Mouse (Mus musculus) C2C12 (cell line): ENCODE data around the gene Clba1. TPM values are rescaled to one million over a fixed set of nuclear protein-coding genes. Genes with fewer than 3 reads are reported as not detected.

Experiments used
- H3K27me3 ChIP-seq: one replicate; pipeline ENCODE4 v1.6.1; 2011; ENCODE audit not compliant: control insufficient read depth, insufficient read depth, insufficient read length
- H3K36me3 ChIP-seq: one replicate; pipeline ENCODE4 v1.6.1; 2011; ENCODE audit not compliant: control insufficient read depth, insufficient read depth
- H3K4me3 ChIP-seq: one replicate; pipeline ENCODE4 v1.5.1; 2011; ENCODE audit warnings: mild to moderate bottlenecking, control low read depth; ENCODE audit not compliant: poor library complexity, insufficient read depth, severe bottlenecking
- H3K79me2 ChIP-seq: one replicate; pipeline ENCODE4 v1.6.1; 2011; ENCODE audit not compliant: control insufficient read depth, insufficient read depth
- H3K79me3 ChIP-seq: one replicate; pipeline ENCODE4 v1.6.1; 2011; ENCODE audit warnings: low read depth, control low read depth
- H3ac ChIP-seq: one replicate; pipeline ENCODE3; 2011; ENCODE audit warnings: low read depth; ENCODE audit not compliant: control insufficient read depth, insufficient read length
- CEBPB ChIP-seq: IDR thresholded peaks from one replicate; pipeline ENCODE4 v1.6.1; 2011; ENCODE audit warnings: low read depth, mild to moderate bottlenecking, control low read depth, moderate library complexity
- CTCF ChIP-seq: IDR thresholded peaks from one replicate; pipeline ENCODE4 v1.5.1; 2011; ENCODE audit not compliant: control insufficient read depth, insufficient read depth, insufficient read length
- FOSL1 ChIP-seq: IDR thresholded peaks from one replicate; pipeline ENCODE4 v1.8.0; 2011; ENCODE audit warnings: mild to moderate bottlenecking, low read length; ENCODE audit not compliant: poor library complexity, insufficient read depth, severe bottlenecking
- MAX ChIP-seq: IDR thresholded peaks from one replicate; pipeline ENCODE4 v1.6.1; 2011; ENCODE audit warnings: mild to moderate bottlenecking, control low read depth
- MYOD1 ChIP-seq: IDR thresholded peaks from one replicate; pipeline ENCODE4 v1.6.1; 2011; ENCODE audit warnings: low read depth; ENCODE audit not compliant: control insufficient read depth, insufficient read length
- MYOG ChIP-seq: IDR thresholded peaks from one replicate; pipeline ENCODE4 v1.6.1; 2011; ENCODE audit not compliant: control insufficient read depth, insufficient read length; ENCODE audit errors: extremely low read depth
- USF1 ChIP-seq: IDR thresholded peaks from one replicate; pipeline ENCODE4 v1.6.1; 2011; ENCODE audit warnings: low read depth, mild to moderate bottlenecking, control low read depth, moderate library complexity
- polyA plus RNA-seq: library from polyadenylated mRNA; unstranded; fragments of >200 nt; fragmentation: generic; extraction: Trizol; gene quantifications from one replicate; pipeline ENCODE4 v1.2.1, GENCODE M21; 2012; ENCODE audit warnings: missing spikeins

Gene Clba1
- polyA plus RNA-seq, 1 experiment, result 25.2 TPM

DNA sequence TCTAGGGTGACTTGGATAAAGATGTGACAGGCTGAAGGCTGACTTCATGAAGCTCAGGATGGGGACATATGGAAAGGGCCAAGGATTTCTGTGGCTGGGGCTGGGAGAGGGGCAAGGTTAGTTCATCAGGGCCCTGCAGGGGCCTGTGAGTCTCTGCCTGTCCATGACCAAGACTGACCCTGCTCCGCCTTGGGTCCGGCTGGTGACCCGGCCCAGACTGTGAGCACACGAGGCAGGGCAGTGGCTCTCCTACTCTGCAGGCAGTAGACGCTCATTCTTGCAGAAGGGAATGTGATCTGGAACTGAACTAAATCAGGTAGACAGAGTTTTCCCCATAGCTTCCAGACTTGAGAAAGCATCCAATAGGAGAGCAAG lies 538 bp upstream of the Clba1 start:
- peak overlapping the region; percentile 45 for H3K4me3 ChIP-seq
- TF ChIP-seq USF1 (no peak), CEBPB (no peak), MAX (no peak), CTCF (no peak), MYOG (no peak), MYOD1 (no peak), FOSL1 (no peak)
- H3K79me3 ChIP-seq, result peaks cover 1% of the 10 kb centered on the region
- H3K79me2 ChIP-seq, result peaks cover 15% of the 10 kb centered on the region
- H3K27me3 ChIP-seq, result no peaks in the 10 kb centered on the region
- H3K36me3 ChIP-seq, result no peaks in the 10 kb centered on the region
- H3ac ChIP-seq, result peak overlapping the region; percentile 58

DNA sequence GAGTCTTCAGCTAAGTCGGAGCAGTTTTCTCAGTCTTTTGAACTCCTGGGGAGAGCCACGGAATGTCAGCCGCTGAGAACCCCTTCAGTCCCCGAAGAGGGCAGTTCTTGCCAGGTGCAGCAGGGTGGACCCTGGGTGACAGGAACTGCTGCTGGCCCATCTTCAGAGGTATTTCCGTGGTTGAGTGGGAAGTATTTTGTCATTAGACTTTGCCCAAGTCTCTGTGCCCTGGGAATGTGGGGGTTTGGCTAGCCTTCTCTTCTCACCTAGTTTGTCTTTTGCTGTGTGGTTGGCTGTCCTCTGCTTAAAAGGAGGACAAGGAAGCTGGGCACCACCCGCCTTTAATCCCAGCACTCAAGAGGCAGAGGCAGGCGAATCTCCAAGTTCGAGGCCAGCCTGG lies 904 bp downstream of the Clba1 start:
- peak overlapping the region; percentile 88 for H3ac ChIP-seq
- H3K27me3 ChIP-seq, result no peaks in the 10 kb centered on the region
- H3K79me2 ChIP-seq, result peaks cover 15% of the 10 kb centered on the region
- peak overlapping the region; percentile 45 for H3K4me3 ChIP-seq
- TF ChIP-seq FOSL1 (no peak), MYOD1 (no peak), CTCF (no peak), MAX (no peak), MYOG (no peak), CEBPB (no peak), USF1 (no peak)
- H3K79me3 ChIP-seq, result peaks cover 1% of the 10 kb centered on the region
- H3K36me3 ChIP-seq, result no peaks in the 10 kb centered on the region

DNA sequence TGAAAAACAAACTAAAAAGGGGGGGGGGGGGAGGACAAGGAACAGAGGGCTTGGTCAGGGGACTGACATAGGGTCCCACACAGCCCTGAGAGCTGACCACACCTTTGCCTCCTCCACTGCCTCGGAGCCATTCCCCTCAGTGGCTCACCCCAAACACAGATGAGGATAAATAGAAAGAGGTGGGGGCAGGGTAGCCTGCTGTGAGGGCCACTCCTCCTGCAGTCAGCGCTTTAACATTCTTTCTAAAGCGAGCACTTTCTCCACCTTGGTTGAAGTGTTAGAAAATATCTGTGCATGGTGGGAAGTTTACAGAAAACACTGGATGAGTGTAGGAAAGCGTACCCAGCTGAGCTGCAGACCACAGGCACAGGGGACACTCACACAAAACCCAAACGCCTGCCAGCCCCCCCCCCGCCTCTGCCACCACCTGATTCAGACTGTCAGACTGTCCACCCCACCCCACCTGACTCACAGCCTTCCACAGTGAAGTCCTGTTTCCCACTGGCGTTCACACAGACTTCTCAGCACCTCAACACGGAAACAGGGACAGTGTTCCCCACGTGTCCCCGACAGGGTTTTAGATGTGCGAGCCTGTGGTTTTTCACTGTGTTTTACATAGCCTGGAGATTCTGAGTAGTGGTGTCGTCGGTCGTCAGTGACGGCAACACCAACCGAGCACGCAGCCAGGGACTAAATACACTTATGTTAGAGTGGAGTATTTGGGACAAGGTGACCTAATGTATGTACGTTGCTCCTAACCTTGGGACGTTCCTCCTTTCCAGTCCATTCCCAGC lies 1.6 kb downstream of the Clba1 start:
- Histone ChIP-seq H3K27me3 (no peaks in the 10 kb centered on the region), H3ac (no peak overlapping the region), H3K36me3 (no peaks in the 10 kb centered on the region), H3K79me2 (peaks cover 15% of the 10 kb centered on the region), H3K4me3 (peak overlapping the region; percentile 45), H3K79me3 (peaks cover 1% of the 10 kb centered on the region)
- no peak for TF ChIP-seq FOSL1
- TF ChIP-seq CEBPB, result no peak
- no peak for TF ChIP-seq MYOD1
- TF ChIP-seq MYOG, result no peak
- no peak for TF ChIP-seq CTCF
- no peak for TF ChIP-seq USF1
- no peak for TF ChIP-seq MAX

DNA sequence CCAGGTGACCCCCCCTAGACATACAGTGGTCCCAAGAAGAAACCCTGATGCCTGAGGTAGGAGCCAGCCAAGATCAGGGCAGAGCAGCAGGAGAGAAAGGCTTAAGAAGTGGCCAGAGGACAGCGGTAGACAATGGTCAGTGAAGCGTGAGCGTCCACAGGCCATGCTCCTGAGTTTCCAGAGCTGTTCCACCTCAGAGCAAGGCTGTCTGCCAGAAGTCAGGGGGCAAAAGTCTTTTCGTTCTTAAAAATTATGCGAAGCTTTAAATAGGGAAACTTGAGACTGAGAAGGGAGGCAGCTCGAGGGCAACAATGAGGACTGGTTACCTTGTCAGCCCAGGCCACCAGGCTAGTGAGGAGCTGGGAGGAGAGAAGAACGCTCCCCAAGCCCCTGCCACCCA lies 4.6 kb downstream of the Clba1 start:
- Histone ChIP-seq H3K79me3 (peaks cover 1% of the 10 kb centered on the region), H3K36me3 (peaks cover 24% of the 10 kb centered on the region), H3K27me3 (no peaks in the 10 kb centered on the region), H3K79me2 (peaks cover 21% of the 10 kb centered on the region), H3K4me3 (no peak overlapping the region), H3ac (no peak overlapping the region)
- TF ChIP-seq USF1, result no peak
- no peak for TF ChIP-seq FOSL1
- TF ChIP-seq CEBPB, result no peak
- TF ChIP-seq MYOD1, result no peak
- TF ChIP-seq CTCF, result no peak
- no peak for TF ChIP-seq MYOG
- no peak for TF ChIP-seq MAX

DNA sequence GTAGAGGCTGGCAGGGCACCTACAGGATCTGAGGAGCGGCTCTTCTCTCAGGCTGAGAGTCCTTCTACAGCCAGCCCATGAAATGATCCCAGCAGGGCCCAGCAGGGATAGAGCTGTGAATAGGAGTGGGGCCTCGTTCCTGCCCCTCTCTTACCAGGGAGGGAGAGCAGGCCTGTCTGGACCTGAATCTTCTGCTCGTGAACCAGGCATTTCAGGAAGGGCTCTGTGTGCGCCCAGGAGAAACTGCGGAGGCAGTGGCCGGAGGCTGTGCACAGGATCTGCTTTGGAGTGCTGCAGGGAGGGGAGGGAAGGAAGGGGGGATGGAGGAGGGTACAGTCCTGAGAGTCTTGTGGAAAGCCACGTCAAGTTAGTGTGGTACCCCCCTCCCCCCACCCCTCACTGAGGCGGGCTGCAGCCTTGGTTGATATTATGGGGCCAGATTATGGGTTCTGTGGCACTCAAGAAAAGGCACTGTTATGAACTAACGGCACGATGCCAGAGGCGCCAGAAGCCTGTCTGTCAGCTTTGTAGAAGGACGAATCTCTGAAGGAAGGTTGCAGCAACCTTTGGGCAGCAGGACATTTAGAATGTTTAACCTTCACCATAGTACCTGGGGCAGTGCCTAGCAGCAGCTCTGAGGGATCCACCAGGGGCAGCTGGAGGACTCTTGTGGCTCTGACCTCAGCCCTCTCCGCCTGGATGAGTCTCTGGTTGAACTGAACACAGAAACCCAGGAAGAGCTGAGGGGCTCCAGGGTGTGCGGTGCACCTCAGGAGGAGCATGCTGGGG lies 6.1 kb downstream of the Clba1 start:
- Histone ChIP-seq H3K27me3 (no peaks in the 10 kb centered on the region), H3ac (no peak overlapping the region), H3K36me3 (peaks cover 38% of the 10 kb centered on the region), H3K79me2 (peaks cover 27% of the 10 kb centered on the region), H3K79me3 (peaks cover 10% of the 10 kb centered on the region), H3K4me3 (no peak overlapping the region)
- TF ChIP-seq MAX (no peak), MYOG (no peak), USF1 (no peak), MYOD1 (no peak), CTCF (no peak), CEBPB (no peak), FOSL1 (no peak)
